Mouse (Mus musculus) 416B (cell line): Measurements from ENCODE around the gene Lmbrd1.
"Not testable (repeated sequence)": the region's sequence is repeated elsewhere in the genome, so short reads cannot be mapped to it uniquely, and the experiment has no call there.

Experiments
- DNase-seq: peaks from one replicate; pipeline ENCODE4 v3.0.0; 2011; ENCODE audit warnings: low read depth

Gene Lmbrd1

GRCm38 (mm10) chr1:24729784-24730183, 51.4 kb downstream of the Lmbrd1 start:
- DNase-seq, result no peak

DNA sequence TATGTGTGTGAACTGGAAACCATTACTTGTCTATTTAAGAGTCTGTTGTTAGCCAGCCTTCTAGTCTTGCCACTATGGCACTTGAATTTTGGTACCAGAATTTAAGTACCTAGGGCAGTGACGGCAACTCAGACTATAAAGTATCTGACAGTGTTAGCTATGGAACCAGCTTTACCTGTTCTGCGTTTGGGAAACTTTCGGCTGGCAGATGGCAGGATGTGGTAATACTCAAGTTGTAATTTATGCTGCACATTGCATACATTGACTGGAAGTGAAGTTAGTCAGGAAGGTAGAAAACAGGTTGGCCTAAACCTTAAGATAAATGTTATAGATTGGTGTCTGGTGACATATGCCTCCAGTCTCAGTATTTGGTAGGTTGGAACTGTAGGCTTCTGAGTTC, 53.9 kb downstream of the Lmbrd1 start:
- no peak for DNase-seq

DNA sequence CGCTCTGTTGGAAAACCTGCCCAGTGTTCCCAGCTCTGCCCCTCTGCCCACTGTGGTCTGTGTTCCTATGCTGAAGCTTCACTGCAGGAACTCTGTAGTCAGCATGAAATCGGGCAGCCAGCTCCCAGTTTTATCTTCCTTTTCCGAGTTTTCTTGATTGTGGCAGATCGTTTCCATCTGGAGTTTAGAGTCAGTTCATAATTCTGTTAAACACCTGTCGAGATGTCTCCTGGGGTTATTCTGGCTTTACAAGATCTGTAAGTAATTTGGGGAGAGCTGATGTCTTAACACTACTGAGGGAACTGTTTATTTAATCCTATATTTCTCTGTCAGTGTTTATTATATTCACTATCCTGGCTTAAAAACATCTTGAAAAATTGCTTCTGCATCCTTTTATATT, 56.4 kb downstream of the Lmbrd1 start:
- no peak for DNase-seq

GRCm38 (mm10) chr1:24740903-24741302, 62.5 kb downstream of the Lmbrd1 start:
- no peak for DNase-seq

GRCm38 (mm10) chr1:24741552-24741951, 63.1 kb downstream of the Lmbrd1 start:
- no peak for DNase-seq

GRCm38 (mm10) chr1:24743191-24743924, 64.9 kb downstream of the Lmbrd1 start:
- no peak for DNase-seq

DNA sequence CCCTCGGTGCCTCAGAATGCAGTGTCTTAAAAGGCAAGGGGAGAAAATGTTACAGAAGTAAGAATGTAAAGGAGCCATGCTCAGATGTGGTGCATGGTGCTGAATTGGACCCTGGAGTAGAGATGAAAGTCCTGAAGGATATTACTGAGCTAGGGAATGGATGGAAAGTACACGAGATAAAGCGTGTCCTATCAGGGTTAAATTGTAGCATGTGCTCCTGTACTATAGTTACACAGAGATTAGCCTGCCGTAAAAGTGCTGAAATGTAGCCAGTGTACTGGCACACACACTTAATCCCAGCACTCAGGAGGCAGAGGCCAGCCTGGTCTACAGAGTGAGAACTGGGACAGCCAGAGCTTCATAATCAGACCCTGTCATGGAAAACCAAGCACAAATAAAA, 74.3 kb downstream of the Lmbrd1 start:
- no peak for DNase-seq

- no peak for DNase-seq
Observed at GRCm38 (mm10) chr1:24758516-24758915, 80.1 kb downstream of the Lmbrd1 start.

DNA sequence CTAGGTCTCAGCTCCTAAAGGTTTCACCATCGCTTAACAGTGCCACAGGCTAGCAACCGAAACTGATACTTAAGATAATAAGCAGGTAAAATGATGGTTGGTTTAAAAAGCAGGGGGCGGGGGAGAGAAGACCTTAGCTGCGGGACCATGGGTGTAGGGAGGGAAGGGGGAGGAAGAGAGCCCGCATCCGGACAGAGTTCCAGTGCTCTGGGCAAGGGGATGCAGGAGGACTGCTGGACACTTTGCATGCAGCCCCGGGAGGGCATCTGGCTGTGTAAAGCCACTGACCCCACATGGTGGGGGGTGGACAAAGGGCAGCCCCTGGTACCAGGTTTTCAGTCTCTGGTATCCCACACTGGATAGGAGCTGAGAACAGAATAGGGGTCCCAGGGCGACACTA, 88.0 kb downstream of the Lmbrd1 start:
- DNase-seq, result no peak

DNA sequence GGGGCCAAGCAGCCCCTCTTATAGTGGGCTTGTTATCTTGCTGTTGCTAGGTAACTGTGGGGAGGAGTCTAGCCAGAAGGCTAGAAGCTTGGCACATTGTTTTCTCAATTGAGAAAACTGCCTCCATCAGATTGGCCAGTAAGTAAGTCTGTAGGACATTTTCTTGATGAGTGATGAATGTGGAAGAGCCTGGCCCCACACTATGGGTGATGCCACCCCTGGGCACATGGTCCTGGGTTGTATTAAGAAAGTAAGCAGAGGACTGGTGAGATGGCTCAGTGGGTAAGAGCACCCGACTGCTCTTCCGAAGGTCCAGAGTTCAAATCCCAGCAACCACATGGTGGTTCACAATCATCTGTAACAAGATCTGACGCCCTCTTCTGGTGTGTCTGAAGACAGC, 88.8 kb downstream of the Lmbrd1 start:
- DNase-seq, result not testable (repeated sequence)

GRCm38 (mm10) chr1:24773642-24774041, 95.2 kb downstream of the Lmbrd1 start:
- DNase-seq, result no peak

DNA sequence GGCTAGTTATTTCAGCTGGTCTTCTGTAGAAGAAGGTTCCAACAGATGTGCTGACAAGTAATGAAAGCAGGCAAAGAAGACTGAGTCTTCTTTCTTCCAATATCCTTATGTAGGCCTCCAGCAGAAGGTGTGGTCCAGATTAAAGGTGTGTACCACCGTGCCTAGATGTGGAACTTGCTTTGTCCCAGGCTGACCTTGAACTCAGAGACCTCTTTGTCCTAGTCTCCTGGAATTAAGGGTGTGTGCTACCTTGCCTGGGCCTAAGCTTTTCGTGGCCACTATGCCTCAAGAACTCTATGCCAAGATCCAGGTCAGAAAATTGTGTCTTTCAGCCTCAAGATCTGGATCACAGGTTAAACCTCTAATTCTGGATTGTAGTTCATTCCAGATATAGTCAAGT, 98.1 kb downstream of the Lmbrd1 start:
- no peak for DNase-seq

GRCm38 (mm10) chr1:24793168-24793567, 114.7 kb downstream of the Lmbrd1 start:
- DNase-seq, result no peak

GRCm38 (mm10) chr1:24807971-24808370, 129.5 kb downstream of the Lmbrd1 start:
- DNase-seq, result not testable (repeated sequence)
